Comparison of ENCODE assay signal across 8 mouse cellular contexts in genomic region chr11:69416509-69416908, GRCm38 (mm10). TPM values are rescaled to one million over a fixed set of nuclear protein-coding genes. Genes with fewer than 3 reads are reported as not detected.
A peak's percentile ranks its signal among the peaks of the same experiment; 100 is the strongest.
DNase-seq lines count a peak whose midpoint lies in the region; ATAC-seq and TF ChIP-seq lines count a peak whose summit lies in the region.

No protein-coding gene starts in this region.

- intact Hi-C loops in gastrocnemius, adult 2 months (cut with DNase I) = loop anchor here (5.0 to 10.0 kb wide), 3 partner anchors 294 to 578 kb away; partner anchors contain the start of genes 9130213A22Rik, Gabarap, Hes7 and Phf23

- peaks cover 82% of the 10 kb centered on the region for H3K4me1 ChIP-seq in forebrain, embryonic 12.5 days
- peaks cover 95% of the 10 kb centered on the region for H3K4me1 ChIP-seq in liver, embryonic 13.5 days (replicated peaks)

- H3K4me2 ChIP-seq in forebrain, embryonic 12.5 days = peak overlapping the region; percentile 95
- H3K4me2 ChIP-seq in liver, embryonic 13.5 days = peak overlapping the region; percentile 95

- no peak for TF ChIP-seq CTCF in gastrocnemius, adult 2 months (IDR thresholded peaks at IDR 0.05)

- H3K9me3 ChIP-seq in forebrain, embryonic 12.5 days = no peaks in the 10 kb centered on the region
- no peaks in the 10 kb centered on the region for H3K9me3 ChIP-seq in liver, embryonic 13.5 days (replicated peaks)

- peaks cover 12% of the 10 kb centered on the region for H3K27me3 ChIP-seq in forebrain, embryonic 12.5 days
- peaks cover 39% of the 10 kb centered on the region for H3K27me3 ChIP-seq in liver, embryonic 13.5 days

- H3K27ac ChIP-seq in gastrocnemius, adult 2 months = peak overlapping the region; percentile 94
- H3K27ac ChIP-seq in forebrain, embryonic 12.5 days = peak overlapping the region; percentile 99
- 0 out of 2 replicates have a peak overlapping the region, but pooled peaks have one; percentile 73 for H3K27ac ChIP-seq in liver, embryonic 13.5 days

- peak overlapping the region; percentile 86 for H3K4me3 ChIP-seq in gastrocnemius, adult 2 months
- peak overlapping the region; percentile 66 for H3K4me3 ChIP-seq in forebrain, embryonic 12.5 days (replicated peaks)
- H3K4me3 ChIP-seq in liver, embryonic 13.5 days (replicated peaks) = peak overlapping the region; percentile 61

- peaks cover 14% of the 10 kb centered on the region for H3K36me3 ChIP-seq in forebrain, embryonic 12.5 days (replicated peaks)
- peaks cover 3% of the 10 kb centered on the region; the same call in 1 of the 2 replicates for H3K36me3 ChIP-seq in liver, embryonic 13.5 days

- DNase-seq in gastrocnemius, adult 2 months = no peak
- no peak for DNase-seq in gastrocnemius, adult 8-10 months (ENCODE audit: low spot score in 2 of 2)
- peak; percentile 28 for DNase-seq in 3T3-L1 (ENCODE audit: low read depth, low spot score)
- DNase-seq in liver, embryonic 13.5 days = no peak
- no peak for DNase-seq in Muller cell, postnatal 12 days (ENCODE audit: inconsistent ontology term)
- no peak for DNase-seq in testis, postnatal 10 days (ENCODE audit: low spot score)

- no peak for ATAC-seq in forebrain, embryonic 12.5 days (ENCODE audit: low FRiP score)
- ATAC-seq in liver, embryonic 13.5 days (ENCODE audit: low read depth) = no peak
- no peak for ATAC-seq in megakaryocyte-erythroid progenitor cell, adult 5-6 weeks (replicated peaks; ENCODE audit: low FRiP score, low TSS enrichment, poor library complexity, severe bottlenecking)

- H3K9ac ChIP-seq in forebrain, embryonic 12.5 days = peak overlapping the region; percentile 98; the same call in 1 of the 2 replicates
- peak overlapping the region; percentile 36; the same call in 1 of the 2 replicates for H3K9ac ChIP-seq in liver, embryonic 13.5 days

- under 1% methylated on average over 4 of the region's 4 CpGs for WGBS in forebrain, embryonic 12.5 days
- WGBS in liver, embryonic 13.5 days (ENCODE audit: insufficient replicate concordance) = 7% methylated on average over 4 of the region's 4 CpGs

RNA-seq across cellular contexts. Expression of gene Kdm6b, which starts 3.0 kb away (rescaled TPM):
- total RNA-seq in gastrocnemius, adult 2 months (2021) = 10 to 100 TPM; 23.9 to 24.5 TPM
- 10 to 100 TPM; 19.1 to 22.9 (median 20.8) TPM for total RNA-seq in gastrocnemius, adult 8-10 months (2022)
- polyA plus RNA-seq in forebrain, embryonic 12.5 days (2016; fragmentation: Nextera tagmentation; extraction: Ambion mirVana) = 50.8 and 53.3 TPM in 2 replicates
- polyA plus RNA-seq in liver, embryonic 13.5 days (2015; fragmentation: Nextera tagmentation; extraction: Ambion mirVana) = 4.8 and 5.1 TPM in 2 replicates
- 19.3 and 22.1 TPM in 2 replicates for total RNA-seq in megakaryocyte-erythroid progenitor cell, adult 5-6 weeks (2014; fragmentation: Nextera tagmentation)
- total RNA-seq in megakaryocyte-erythroid progenitor cell, adult 5-6 weeks (2017) = 1.6 and 2.7 TPM in 2 replicates

RNA-seq across cellular contexts. Expression of gene Tmem88, which starts 18.5 kb away (rescaled TPM):
- 1 to 10 TPM; 6.5 to 7.4 TPM for total RNA-seq in gastrocnemius, adult 2 months (2021)
- total RNA-seq in gastrocnemius, adult 8-10 months (2022) = 1 to 10 TPM; 4.1 to 4.6 (median 4.1) TPM
- polyA plus RNA-seq in forebrain, embryonic 12.5 days (2016; fragmentation: Nextera tagmentation; extraction: Ambion mirVana) = 9.1 and 11.2 TPM in 2 replicates
- polyA plus RNA-seq in liver, embryonic 13.5 days (2015; fragmentation: Nextera tagmentation; extraction: Ambion mirVana) = 8.9 and 9.5 TPM in 2 replicates
- 0.37 TPM in 1 of 2 replicates, not detected in the other for total RNA-seq in megakaryocyte-erythroid progenitor cell, adult 5-6 weeks (2014; fragmentation: Nextera tagmentation)
- not detected in 2 replicates for total RNA-seq in megakaryocyte-erythroid progenitor cell, adult 5-6 weeks (2017)

RNA-seq across cellular contexts. Expression of gene Cyb5d1, which starts 21.1 kb away (rescaled TPM):
- 10 to 100 TPM; 34.9 to 36.0 TPM for total RNA-seq in gastrocnemius, adult 2 months (2021)
- 10 to 100 TPM; 33.2 to 38.0 (median 36.7) TPM for total RNA-seq in gastrocnemius, adult 8-10 months (2022)
- polyA plus RNA-seq in forebrain, embryonic 12.5 days (2016; fragmentation: Nextera tagmentation; extraction: Ambion mirVana) = 55.0 and 60.9 TPM in 2 replicates
- polyA plus RNA-seq in liver, embryonic 13.5 days (2015; fragmentation: Nextera tagmentation; extraction: Ambion mirVana) = 10.3 and 13.0 TPM in 2 replicates
- 16.2 and 20.9 TPM in 2 replicates for total RNA-seq in megakaryocyte-erythroid progenitor cell, adult 5-6 weeks (2014; fragmentation: Nextera tagmentation)
- 36.7 and 41.7 TPM in 2 replicates for total RNA-seq in megakaryocyte-erythroid progenitor cell, adult 5-6 weeks (2017)

RNA-seq across cellular contexts. Expression of gene Naa38, which starts 21.2 kb away (rescaled TPM):
- 10 to 100 TPM; 62.4 to 86.0 TPM for total RNA-seq in gastrocnemius, adult 2 months (2021)
- total RNA-seq in gastrocnemius, adult 8-10 months (2022) = 10 to 100 TPM; 73.2 to 78.1 (median 75.7) TPM
- polyA plus RNA-seq in forebrain, embryonic 12.5 days (2016; fragmentation: Nextera tagmentation; extraction: Ambion mirVana) = 91.7 and 103 TPM in 2 replicates
- 102 and 105 TPM in 2 replicates for polyA plus RNA-seq in liver, embryonic 13.5 days (2015; fragmentation: Nextera tagmentation; extraction: Ambion mirVana)
- 161 and 169 TPM in 2 replicates for total RNA-seq in megakaryocyte-erythroid progenitor cell, adult 5-6 weeks (2014; fragmentation: Nextera tagmentation)
- total RNA-seq in megakaryocyte-erythroid progenitor cell, adult 5-6 weeks (2017) = 156 and 170 TPM in 2 replicates

RNA-seq across cellular contexts. Expression of gene Chd3, which starts 47.3 kb away (rescaled TPM):
- 1 to 10 TPM; 6.8 to 9.4 TPM for total RNA-seq in gastrocnemius, adult 2 months (2021)
- total RNA-seq in gastrocnemius, adult 8-10 months (2022) = 1 to 10 TPM; 4.2 to 9.0 (median 5.5) TPM
- polyA plus RNA-seq in forebrain, embryonic 12.5 days (2016; fragmentation: Nextera tagmentation; extraction: Ambion mirVana) = 94.3 and 98.3 TPM in 2 replicates
- 2.6 and 4.4 TPM in 2 replicates for polyA plus RNA-seq in liver, embryonic 13.5 days (2015; fragmentation: Nextera tagmentation; extraction: Ambion mirVana)
- 45.7 and 57.3 TPM in 2 replicates for total RNA-seq in megakaryocyte-erythroid progenitor cell, adult 5-6 weeks (2014; fragmentation: Nextera tagmentation)
- 21.0 and 49.2 TPM in 2 replicates for total RNA-seq in megakaryocyte-erythroid progenitor cell, adult 5-6 weeks (2017)
